Mouse (Mus musculus) thymus, adult 2 months (tissue): ENCODE measurements around the gene Rad23b.

Source experiments
- CTCF ChIP-seq: fragments of 200-500 bp; IDR thresholded peaks from 2 replicates; pipeline ENCODE4 v1.5.1; 2012; ENCODE audit warnings: mild to moderate bottlenecking, control low read depth, low read length, moderate library complexity, borderline replicate concordance; ENCODE audit not compliant: control insufficient read depth, poor library complexity, insufficient read depth; ENCODE audit errors: extremely low read depth
- POLR2A ChIP-seq: fragments of 200-500 bp; IDR thresholded peaks from 2 replicates; pipeline ENCODE4 v1.6.1; 2012; ENCODE audit warnings: mild to moderate bottlenecking, low read length, control low read depth, moderate library complexity; ENCODE audit not compliant: control insufficient read depth, poor library complexity, insufficient read depth; ENCODE audit errors: extremely low read depth

- TF ChIP-seq CTCF (no peak), POLR2A (no peak)
These were observed 6.6 kb upstream of the Rad23b start for GRCm38 (mm10) chr4:55343287-55343686.
